In genomic region chr4:62621880-62622675, GRCm38 (mm10) we compare ENCODE assay signal across 8 mouse cellular contexts.
DNase-seq lines count a peak whose midpoint lies in the region; ATAC-seq and TF ChIP-seq lines count a peak whose summit lies in the region.

No protein-coding gene starts in this region.

- H3K9me3 ChIP-seq in heart, embryonic 16.5 days (replicated peaks; ENCODE audit: control insufficient read depth, low read length), result no peaks in the 10 kb centered on the region
- H3K9me3 ChIP-seq in limb, embryonic 14.5 days (ENCODE audit: control insufficient read depth, low read length), result no peaks in the 10 kb centered on the region
- H3K9me3 ChIP-seq in stomach, embryonic 15.5 days, result no peaks in the 10 kb centered on the region

- no peak for TF ChIP-seq CTCF in lung, adult 2 months (IDR thresholded peaks at IDR 0.05; ENCODE audit: insufficient read depth, low read length)

- H3K4me1 ChIP-seq in lung, adult 2 months (ENCODE audit: control insufficient read depth, insufficient read depth, low read length), result peaks cover 23% of the 10 kb centered on the region
- H3K4me1 ChIP-seq in heart, embryonic 16.5 days (ENCODE audit: control insufficient read depth, insufficient read depth, low read length), result peaks cover 44% of the 10 kb centered on the region
- H3K4me1 ChIP-seq in limb, embryonic 14.5 days (ENCODE audit: control insufficient read depth, insufficient read depth, low read length), result peaks cover 45% of the 10 kb centered on the region
- H3K4me1 ChIP-seq in stomach, embryonic 15.5 days, result peaks cover 43% of the 10 kb centered on the region

- peak overlapping the region; percentile 66 for H3K9ac ChIP-seq in heart, embryonic 16.5 days (ENCODE audit: low read length)
- H3K9ac ChIP-seq in limb, embryonic 14.5 days (ENCODE audit: low read depth, low read length, severe bottlenecking), result no peak overlapping the region
- H3K9ac ChIP-seq in stomach, embryonic 15.5 days, result no peak overlapping the region

- ATAC-seq in heart, embryonic 16.5 days (replicated peaks; ENCODE audit: extremely low read depth, insufficient read depth, low FRiP score), result peak; percentile 39; the same call in 1 of the 2 replicates
- no peak for ATAC-seq in limb, embryonic 14.5 days (ENCODE audit: low FRiP score, low read depth)
- ATAC-seq in stomach, embryonic 15.5 days (ENCODE audit: insufficient read depth, low FRiP score, low read depth), result no peak
- no peak for ATAC-seq in CD4-positive, CD25-positive, alpha-beta regulatory T cell, adult 4 months

- no peak for DNase-seq in lung, adult 2 months
- DNase-seq in lung, postnatal 14 days, result no peak
- no peak for DNase-seq in limb, embryonic 14.5 days (ENCODE audit: low spot score)
- no peak for DNase-seq in embryo, embryonic 9.5 days (ENCODE audit: extremely low spot score)
- no peak for DNase-seq in cerebellum, postnatal 10 days

- peak overlapping the region; percentile 54 for H3K4me2 ChIP-seq in heart, embryonic 16.5 days (ENCODE audit: low read depth, low read length)
- H3K4me2 ChIP-seq in limb, embryonic 14.5 days (replicated peaks; ENCODE audit: low read depth, low read length, severe bottlenecking), result no peak overlapping the region
- peak overlapping the region; percentile 25 for H3K4me2 ChIP-seq in stomach, embryonic 15.5 days

- peak overlapping the region; percentile 90 for H3K27ac ChIP-seq in heart, embryonic 16.5 days (ENCODE audit: low read length)
- 0 out of 2 replicates have a peak overlapping the region, but pooled peaks have one; percentile 55 for H3K27ac ChIP-seq in limb, embryonic 14.5 days (replicated peaks; ENCODE audit: low read depth, low read length)
- peak overlapping the region; percentile 65 for H3K27ac ChIP-seq in stomach, embryonic 15.5 days

- no peaks in the 10 kb centered on the region for H3K36me3 ChIP-seq in heart, embryonic 16.5 days (ENCODE audit: control insufficient read depth, insufficient read depth)
- H3K36me3 ChIP-seq in limb, embryonic 14.5 days (ENCODE audit: control insufficient read depth, insufficient read depth, low read length), result no peaks in the 10 kb centered on the region
- no peaks in the 10 kb centered on the region for H3K36me3 ChIP-seq in stomach, embryonic 15.5 days

- TF ChIP-seq POLR2A in lung, adult 2 months (IDR thresholded peaks at IDR 0.05; ENCODE audit: borderline replicate concordance, extremely low read depth, low read depth, low read length), result no peak
- no peak for TF ChIP-seq POLR2A in limb, embryonic 14.5 days (IDR thresholded peaks at IDR 0.05; ENCODE audit: borderline replicate concordance, extremely low read depth, insufficient read depth, insufficient read length)

- 45% methylated on average over 14 of the region's 14 CpGs for WGBS in lung, adult 2 months
- WGBS in heart, embryonic 16.5 days, result 65% methylated on average over 14 of the region's 14 CpGs
- whole genome bisulfite sequencing in limb, embryonic 14.5 days, result 67% methylated on average over 14 of the region's 14 CpGs
- WGBS in stomach, embryonic 15.5 days, result 61% methylated on average over 14 of the region's 14 CpGs

- peak overlapping the region; percentile 64 for H3K4me3 ChIP-seq in lung, adult 2 months (replicated peaks; ENCODE audit: extremely low read depth, low read depth, low read length)
- H3K4me3 ChIP-seq in heart, embryonic 16.5 days (ENCODE audit: low read length), result peak overlapping the region; percentile 42
- no peak overlapping the region for H3K4me3 ChIP-seq in limb, embryonic 14.5 days (replicated peaks; ENCODE audit: low read length)
- H3K4me3 ChIP-seq in stomach, embryonic 15.5 days (replicated peaks), result no peak overlapping the region

- H3K27me3 ChIP-seq in heart, embryonic 16.5 days (ENCODE audit: control insufficient read depth, insufficient read depth, low read length), result peaks cover 10% of the 10 kb centered on the region
- H3K27me3 ChIP-seq in limb, embryonic 14.5 days (ENCODE audit: control insufficient read depth, insufficient read depth, low read length), result no peaks in the 10 kb centered on the region
- no peaks in the 10 kb centered on the region for H3K27me3 ChIP-seq in stomach, embryonic 15.5 days (replicated peaks)

Comparison
In these comparisons a context has a peak if more than half of its experiments do, and no peak if none do; other contexts are left out.
1. H3K4me3 ChIP-seq: peak in lung, adult 2 months (single experiment) and heart, embryonic 16.5 days (single experiment); none in limb, embryonic 14.5 days (single experiment) and stomach, embryonic 15.5 days (single experiment).
2. Peak in every context shown above with its lines, with median percentiles within 50 percentile points of each other: H3K27ac ChIP-seq.